Mouse (Mus musculus) thymus, postnatal 4 days (tissue): ENCODE data around the gene Brd2.
"Not testable (repeated sequence)": the region's sequence is repeated elsewhere in the genome, so short reads cannot be mapped to it uniquely, and the experiment has no call there.

ENCODE experiments used
- DNase-seq: peaks from one replicate; pipeline ENCODE4 v3.0.0; 2021

Gene Brd2

DNA sequence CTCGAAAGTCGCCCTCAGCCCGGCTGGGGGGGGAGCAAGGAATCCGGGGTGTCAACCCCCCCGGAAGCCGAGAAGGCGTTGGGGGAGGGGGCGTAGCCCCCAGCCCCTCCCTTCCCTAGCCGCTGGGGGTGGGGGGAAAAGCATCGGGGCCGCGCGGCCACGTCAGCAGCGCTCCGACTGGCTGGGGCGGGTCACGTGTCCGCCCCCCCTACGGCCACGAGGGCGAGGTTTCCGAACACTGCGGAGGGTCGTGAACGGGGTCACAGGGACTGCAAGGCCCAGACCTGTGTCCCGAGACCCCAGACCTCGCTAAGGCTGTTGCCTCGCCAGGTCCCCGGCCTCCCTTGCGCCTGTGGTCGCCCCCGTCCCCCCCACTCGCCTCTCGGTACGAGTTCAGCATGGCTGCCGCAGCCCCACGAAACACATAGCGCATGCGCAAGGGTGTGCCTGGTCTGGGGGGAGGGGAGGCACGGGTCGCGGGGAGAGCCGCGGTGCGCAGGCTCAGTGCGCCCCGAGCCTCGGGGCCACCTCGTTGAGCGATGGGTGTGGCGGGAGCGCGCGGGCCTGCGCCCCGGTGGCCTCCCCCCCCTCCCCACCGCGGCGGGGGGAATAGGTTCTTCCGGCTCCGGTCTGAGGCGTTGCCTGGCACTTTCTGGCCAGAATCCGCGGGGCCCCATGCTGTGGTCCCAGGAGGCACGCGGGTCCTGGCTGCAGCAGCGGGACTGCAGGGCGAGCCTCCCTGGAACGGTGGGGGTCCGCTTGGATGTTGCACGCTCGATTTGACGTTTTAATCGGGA is at the start of gene Brd2:
TSS of gene Brd2 (minus strand) at position 447 of the 797 bp plus-strand sequence.
- DNase-seq = peak; percentile 99

DNA sequence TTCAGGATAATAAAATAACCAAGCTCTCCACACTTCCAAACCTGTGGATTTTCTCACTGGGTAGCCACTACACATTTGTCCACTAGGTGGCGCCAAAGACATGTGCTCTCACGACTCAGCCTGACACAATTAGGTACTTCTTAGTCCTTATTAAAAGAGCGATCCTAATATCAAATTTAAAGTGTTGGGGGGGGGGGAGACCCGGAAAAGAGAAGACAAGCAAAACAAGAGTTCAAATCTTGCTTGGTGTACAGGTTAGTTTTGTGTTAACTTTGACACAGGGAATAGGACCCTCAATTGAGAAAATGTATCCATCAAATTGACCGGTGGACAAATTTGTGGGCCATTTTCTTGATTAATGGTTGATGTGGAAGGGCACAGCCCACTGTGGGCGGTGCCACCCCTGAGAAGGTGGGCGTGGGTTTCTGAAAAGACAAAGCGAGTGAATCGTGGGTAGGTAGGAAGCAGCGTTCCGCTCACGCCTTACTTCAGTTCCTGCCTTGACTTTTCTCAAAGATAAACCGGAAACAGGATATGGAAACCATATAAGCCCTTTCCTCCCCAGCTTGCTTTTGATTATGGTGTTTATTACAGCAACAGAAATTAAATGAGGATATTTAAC is 48.6 kb upstream of the Brd2 start:
- peak; percentile 89 for DNase-seq

DNA sequence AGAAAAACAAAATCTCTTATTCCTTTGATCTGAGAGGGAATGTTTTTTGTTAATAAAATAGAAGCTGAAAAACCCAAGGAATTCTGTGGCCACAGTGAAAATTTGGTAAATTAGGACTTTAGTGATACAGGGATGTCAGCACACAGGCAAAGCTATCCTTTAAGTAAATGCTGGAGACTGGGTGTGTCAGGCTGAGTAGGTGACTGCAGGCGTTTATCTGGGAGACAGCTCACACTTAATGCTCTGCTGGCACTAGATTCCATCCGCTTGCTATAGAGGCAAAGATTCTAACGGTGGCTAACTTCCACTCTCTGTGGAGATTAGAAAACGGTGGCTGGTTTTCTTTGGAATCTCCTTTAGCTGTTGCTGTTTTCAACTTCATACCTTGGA is 48.0 kb upstream of the Brd2 start:
- no peak for DNase-seq

DNA sequence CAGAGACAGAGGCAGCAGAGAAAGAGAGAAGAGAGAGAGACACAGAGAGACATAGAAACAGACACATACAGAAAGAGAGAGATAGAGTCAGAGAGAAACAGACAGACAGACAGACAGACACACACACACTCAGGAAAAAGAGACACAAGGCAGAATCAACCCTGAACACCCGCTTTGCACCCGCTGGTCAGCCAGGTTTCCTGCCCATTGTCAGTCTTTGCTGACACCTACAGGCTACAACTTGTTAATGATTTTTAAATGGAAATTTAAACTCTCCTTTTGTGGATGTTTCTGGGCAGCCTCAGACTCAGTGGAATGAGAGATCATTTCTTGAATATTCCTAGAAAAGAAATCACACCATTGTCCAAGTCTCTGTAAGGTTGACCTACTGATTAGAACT is 46.8 kb upstream of the Brd2 start:
- peak; percentile 60 for DNase-seq

DNA sequence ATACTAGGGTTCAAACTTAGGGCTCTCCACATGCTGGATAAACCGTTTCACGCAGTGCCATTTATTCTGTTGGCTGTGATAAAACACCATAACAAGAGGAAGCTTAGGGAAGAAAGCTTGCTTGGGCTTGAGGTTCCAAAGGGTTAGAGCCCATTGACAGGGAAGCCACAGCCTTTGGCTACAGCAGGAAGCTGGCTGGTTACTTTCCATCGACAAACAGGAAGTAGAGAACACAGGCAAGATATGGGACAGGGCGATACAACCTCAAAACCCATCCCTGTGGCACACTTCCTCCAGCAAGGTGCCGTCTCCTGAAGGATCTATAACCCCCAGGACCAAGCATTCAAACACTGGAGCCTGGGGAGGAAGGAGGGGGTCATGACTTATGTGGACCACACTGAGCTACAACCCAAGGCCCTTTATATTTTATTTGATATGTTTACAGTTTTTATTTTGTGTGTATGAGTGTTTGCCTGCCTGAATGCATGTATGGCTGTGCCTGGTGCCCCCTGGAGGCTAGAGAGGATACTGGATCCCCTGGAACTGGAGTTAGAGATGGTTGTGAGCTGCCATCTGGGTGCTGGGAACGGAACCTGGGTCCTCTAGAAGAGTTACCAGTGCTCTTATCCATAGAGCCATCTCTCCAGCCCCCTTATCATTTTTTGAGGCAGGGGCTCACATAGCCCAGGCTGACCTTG is 42.7 kb upstream of the Brd2 start:
- DNase-seq = peak; percentile 66

DNA sequence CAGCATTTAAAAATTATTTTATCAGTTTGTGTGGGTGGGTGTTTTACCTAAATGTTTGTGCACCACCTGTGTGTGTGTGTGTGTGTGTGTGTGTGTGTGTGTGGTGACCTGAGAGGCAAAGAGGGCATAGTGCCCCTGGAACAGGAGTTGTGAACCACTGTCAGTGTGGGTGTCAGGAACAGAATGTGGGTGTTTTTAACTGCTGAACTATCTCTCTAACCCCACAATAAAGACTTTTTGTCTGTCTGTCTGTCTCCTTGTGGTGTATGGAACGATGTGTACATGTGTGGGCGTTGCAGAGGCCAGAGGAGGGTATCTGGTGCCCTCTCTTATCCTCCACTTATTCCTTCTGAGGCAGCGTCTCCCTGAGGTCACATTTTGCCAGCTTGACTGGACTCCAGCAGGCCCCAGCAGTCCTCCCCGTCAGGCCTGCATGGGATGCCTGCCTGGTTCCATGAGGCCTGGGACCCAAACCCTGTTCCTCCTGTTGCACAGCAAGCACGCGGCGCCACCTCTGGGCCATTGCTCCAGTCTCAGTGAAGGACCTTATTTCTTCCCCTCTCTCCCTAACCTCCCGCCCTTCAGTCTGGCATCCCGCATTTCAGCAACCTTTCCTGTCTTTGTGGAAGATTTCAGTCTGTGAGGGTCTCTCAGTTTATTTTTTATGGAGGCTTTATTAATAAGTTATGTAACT is 41.9 kb upstream of the Brd2 start:
- peak; percentile 76 for DNase-seq

DNA sequence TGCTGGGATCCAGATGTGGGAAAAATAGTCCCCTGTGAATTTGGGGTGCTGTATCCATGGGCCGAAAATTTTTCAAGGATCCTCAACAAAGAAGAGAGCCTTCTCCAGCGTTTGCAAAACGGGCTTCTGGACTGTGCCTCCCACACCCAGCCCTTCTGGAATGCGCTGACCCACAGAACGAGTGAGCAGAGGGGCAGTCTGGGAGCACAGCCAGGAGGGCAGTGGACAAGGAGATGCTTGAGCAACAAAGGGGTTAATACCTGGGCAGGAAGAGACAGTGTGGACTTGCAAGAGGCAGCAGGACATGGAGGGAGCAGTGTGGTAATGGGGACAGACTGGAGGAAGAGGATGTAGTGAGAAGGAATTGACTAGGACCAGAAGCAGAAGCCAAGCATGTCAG is 33.1 kb upstream of the Brd2 start:
- no peak for DNase-seq

DNA sequence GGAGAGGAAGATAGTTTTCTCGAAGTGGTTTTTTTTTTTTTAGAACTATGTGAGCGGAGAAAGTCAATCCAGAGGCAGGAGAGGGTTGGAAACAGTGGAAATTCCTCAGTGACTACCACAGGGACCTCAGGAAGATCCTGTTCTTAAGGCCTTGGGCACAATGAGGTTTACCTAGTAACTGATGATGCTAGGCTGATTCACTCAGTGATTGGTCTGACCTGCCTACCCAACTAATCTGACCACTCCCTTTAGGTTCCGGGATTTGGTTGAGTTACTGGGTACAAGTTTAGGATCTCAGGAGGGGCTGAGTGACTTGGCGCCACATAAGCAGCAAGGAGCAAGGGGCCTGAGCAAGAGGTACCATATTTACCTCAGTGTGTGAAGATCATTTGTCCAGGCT is 30.5 kb upstream of the Brd2 start, which contains the start of gene H2-DMb1:
TSS of gene H2-DMb1 (plus strand) at position 150 of the 400 bp plus-strand sequence.
- DNase-seq = no peak

DNA sequence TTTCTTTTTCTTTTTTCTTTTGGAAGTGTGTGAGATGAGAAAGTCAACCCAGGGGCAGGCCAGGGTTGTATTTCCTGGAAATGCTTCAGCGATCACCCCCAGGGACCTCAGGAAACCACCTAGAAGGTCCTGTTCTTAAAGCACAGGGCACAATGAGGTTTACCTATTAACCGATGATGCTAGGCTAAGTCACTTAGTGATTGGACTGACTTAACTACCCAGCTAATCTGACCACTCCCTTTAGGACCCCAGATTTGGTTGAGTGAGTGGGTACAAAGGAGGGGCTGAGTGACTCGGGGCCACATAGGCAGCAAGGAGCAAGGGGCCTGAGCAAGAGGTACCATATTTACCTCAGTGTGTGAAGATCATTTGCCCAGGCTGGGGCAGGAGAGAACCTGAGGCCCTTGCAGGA is 22.5 kb upstream of the Brd2 start:
- no peak for DNase-seq

DNA sequence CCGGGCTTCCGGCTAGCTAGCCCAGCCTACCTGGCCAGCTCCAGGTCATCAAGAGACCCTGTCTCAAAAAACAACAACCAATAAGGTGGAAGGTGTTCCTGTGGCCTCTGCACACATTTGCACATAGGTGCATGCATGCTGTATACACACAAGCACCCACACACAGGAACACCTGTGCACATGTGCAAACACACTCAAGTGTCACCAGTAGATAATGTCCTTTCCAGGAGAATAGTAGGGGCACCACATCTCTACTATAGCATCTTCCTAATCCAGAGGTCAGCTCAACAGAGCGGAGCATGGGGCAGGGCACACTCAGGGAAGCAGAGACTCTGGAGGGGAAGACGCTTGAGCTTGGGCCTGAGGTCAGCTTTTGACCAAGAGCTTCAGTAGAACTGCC is 21.8 kb upstream of the Brd2 start:
- DNase-seq = not testable (repeated sequence)

DNA sequence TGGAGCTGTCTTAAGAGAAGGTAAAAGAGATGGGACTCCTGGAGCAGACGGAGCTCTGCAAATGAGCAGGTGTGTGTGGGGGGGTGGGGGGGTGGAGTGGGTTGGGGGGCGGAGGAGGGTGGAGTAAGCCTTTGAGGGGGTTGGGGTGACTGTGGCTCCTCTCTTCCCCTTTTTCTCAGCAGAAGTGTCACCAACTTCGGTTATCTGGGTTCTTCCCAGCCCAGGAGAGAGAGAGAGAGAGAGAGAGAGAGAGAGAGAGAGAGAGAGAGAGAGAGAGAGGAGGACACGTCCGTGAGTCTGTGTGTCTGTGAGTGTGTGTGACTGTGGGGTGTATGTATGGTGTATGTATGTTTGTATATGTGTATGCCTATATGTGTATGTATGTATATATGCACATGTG is 21.0 kb upstream of the Brd2 start:
- no peak for DNase-seq

DNA sequence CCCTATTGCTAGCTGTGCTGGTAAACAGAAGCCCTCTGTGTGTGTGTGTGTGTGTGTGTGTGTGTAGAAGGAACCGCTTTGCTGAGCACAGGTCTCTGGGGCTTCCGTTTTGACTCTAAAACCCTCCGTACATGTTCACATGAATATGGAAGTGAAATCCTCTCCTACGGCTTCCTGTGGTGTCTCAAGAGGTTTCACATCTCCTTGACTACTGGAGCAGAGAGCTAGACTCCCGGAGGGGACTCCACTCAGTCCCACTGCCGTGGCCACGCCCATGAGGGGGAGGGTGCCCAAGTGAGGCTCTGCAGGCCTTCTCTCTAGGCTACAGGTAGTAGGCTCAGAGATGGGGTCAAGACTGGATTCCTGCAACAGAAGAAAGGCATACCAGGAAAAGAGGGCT is 20.6 kb upstream of the Brd2 start, which contains the start of gene H2-DMb2:
TSS of gene H2-DMb2 (plus strand) at position 275 of the 400 bp plus-strand sequence.
- DNase-seq = peak; percentile 90

DNA sequence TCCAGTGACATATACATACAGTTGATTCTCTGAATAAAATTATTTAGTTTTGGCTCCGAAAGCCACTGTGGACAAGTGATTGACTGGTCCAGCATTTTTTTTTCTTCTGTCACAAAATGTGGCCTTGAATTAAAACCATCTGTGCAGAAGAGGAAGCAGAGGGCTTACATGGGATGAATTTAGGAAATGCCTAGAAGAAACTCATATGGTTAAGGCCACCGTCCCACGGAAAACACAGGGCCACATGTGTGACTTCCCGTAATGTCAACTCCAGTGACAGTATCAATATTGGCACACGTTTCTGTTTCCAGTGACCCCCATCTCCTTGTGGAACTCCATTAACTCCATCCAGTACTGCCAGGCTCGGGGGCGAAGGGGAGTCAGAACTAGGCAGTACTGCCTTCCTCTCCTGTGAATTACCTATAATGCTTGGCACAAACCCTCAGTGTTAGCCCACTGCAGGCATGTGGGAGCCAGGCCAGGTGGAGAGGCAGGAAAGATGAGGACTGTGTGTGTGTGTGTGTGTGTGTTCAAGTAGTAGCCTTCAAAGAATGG is 20.1 kb upstream of the Brd2 start:
- DNase-seq = no peak

DNA sequence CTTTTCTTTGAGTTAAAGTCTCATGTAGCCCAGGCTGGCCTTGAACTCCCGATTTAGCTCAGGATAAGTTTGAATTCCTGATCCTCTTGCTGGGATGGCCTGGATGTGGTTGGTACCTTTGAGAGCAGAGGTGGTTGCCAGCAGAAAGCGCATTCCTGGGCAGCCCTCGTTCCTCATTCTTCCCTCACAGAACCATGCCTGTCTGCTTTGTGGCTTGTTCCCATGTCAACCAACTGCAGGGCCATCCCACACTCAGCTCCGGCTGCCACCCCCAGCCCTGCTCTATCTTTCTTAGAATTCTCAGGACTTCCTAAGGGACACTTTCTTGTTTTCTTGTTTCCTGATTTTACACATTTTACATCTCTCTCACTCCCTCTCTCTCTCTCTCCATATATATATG is 19.0 kb upstream of the Brd2 start:
- no peak for DNase-seq

DNA sequence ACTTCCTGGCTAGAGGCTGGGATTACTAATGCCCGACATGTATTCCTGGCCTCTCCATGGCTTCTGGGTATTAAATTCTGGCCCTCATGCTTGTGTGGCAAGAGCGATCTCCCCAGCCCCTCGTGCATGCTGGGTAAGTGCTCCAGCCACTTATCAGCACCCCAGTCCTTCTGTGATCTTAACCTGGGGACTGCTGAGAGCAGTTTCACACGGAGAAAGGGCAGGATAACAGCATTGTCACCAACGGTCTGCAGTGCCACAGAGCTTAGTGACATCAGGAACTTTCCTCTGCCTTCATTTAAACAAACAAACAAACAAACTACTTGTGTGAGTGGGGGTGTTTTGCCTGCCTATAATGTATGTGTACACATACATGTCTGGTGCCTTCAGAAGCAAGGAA is 17.8 kb upstream of the Brd2 start:
- DNase-seq = no peak

DNA sequence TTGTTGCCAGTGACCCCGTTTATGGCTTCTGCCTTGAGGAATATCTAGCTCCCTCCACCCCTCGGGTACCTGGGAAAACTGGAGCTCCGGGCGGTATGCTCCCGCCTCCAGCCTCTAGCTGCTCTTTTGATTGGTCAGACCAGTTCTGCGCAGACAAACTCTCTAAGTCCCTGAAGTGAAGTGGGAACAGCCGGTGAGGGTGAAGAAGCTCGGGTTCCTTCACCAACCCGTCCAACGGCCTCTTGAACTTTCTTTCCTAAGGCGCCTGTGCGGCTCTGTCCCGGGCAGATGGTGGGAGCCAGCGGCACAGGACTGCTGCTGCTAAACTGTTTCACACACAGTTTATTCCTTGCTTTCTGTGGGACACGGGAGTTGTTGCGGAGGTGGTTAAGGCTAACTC is 17.0 kb upstream of the Brd2 start:
- no peak for DNase-seq

DNA sequence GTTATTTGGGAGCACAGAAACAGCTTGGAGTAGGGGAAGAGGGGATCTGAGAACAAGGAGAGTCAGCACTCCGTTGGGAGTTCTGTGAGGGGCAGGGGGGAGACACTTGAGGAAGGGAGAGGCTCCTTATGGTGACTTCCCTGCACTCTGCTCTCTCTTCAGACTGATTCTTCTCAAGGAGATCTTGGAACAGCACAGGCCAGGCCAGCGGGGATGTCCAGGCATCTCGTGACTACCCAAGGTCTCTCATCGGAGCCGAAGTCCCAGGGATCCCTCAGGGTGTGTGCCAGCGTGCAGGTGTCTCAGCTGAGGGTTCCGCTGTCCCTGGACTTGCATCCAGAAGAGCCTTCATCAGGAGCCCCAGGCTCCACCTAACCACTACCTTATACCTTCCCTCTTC is 16.2 kb upstream of the Brd2 start:
- DNase-seq = no peak

DNA sequence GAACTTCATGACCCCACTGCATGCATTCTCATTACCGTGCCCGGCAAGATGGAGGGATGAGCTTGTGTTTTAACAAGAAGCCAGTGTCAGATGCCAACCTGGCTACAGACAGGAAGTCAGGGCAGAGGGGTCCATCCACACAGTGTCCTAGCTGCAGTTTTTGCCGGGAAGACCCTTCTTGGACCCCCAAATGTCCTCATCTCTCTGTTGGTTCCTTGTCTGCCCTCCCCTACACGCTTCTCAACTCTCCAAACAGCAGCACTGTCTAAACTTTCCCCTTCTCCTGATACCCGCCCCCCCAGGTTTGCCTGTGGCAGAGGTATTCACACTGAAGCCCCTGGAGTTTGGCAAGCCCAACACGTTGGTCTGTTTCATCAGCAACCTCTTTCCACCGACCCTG is 15.2 kb upstream of the Brd2 start:
- DNase-seq = no peak

DNA sequence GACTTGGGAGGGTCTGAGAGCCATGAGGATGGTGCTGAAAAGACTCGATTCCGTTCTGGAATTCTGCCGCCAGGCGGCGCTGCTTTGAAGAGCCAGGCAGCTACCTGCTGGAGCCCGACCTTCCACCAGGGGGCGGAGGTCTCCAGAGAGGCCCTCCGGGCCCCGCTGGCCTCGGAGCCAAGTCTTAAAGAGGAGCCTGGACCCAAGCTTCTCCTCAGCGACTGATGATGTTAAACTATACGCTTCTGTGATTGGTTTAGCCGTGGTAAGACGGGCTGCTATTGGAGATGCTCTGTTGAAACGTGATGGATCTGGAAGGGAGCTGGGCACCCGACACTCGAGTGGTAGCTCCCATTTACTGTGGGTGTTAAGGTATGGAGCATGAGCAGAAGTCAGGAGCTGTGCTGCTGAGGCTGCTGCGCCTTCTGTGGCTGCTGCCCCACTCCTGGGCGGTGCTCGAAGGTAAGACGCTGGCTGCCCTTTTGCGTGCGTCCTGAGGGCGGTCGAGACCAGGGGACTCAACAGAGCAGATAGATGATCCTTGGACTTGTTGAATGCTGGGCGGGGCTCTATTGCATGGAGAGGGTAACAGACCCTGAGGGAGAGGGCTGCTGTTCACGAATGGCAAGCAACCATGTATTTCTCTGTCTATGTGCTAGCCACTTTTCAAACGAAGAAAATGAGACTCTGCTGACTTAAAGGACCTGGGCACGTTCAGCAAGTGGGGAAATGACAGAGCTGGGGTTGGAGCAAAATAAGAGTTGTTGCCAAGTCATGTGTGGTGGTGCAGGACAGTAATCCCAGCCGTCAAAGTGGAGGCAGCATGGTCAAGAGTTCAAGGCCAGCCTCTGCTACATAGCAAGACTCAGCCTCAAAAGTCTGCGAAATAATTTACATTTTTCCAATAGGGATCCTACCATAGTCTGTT is 13.1 kb upstream of the Brd2 start:
- peak; percentile 100 for DNase-seq

DNA sequence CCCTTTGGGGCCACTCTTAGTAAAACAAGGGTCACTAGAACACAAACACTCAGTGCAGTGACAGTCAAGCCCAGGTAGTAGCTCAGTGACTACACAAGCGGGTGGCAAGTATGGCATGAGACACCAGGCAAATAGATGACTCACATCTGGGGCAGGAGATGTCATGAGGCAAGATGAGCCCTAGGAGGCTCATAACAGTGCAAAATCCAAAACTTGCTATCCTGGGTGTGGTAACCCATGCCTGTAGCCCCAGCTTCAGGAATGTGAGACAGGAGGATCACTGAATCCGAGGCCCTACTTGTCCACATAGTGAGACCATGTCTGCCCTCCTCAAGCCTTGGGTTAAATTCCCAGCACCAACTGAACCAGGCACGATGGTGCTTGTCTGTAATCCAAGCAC is 12.0 kb upstream of the Brd2 start:
- DNase-seq = no peak

DNA sequence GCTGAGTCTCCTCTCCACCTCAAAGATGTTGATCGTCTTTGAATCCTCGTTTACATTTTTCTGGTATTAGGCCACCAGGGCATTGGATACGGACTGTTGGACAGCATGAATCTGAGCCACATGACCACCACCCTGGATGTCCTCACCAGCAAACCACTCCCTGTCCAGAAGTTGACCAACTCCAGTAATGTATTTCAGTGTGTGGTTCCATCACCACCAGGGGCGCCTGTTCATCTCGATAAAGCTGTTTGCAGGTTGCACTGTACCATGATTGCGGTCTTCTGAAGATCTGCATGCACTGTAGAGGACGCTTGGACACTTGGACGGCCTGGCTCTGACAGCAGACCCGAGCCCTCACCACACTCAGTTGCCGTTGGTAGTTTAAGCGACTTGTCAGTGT is 10.9 kb upstream of the Brd2 start:
- DNase-seq = peak; percentile 58

DNA sequence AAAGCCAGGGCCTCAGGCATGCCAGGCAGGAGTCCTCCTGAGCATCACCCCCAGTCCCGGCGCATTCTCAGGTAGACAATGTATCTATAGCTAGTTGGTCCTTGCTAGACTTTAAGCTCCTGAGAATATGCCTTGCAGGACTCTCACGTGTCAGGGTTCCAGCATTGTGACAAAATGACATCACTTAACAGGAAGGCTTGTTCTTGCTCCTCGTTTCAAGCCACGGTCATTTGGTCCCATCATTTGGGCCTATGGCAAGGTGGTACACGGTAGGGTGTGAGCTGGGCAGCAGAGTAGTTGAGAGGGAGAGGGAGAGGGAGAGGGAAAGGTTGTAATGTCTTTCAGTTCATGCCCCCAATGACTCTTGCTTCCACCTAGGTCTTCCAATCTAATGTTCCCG is 9.5 kb upstream of the Brd2 start:
- no peak for DNase-seq
